Mouse (Mus musculus) brain, embryonic 14.5 days (tissue): ENCODE results near the gene B4galt4.

Experiments used
- CTCF ChIP-seq: fragments of 200-500 bp; IDR thresholded peaks from 2 replicates; pipeline ENCODE4 v1.5.1; 2012; ENCODE audit warnings: inconsistent platforms, mild to moderate bottlenecking, moderate library complexity, borderline replicate concordance; ENCODE audit not compliant: insufficient read depth, insufficient read length; ENCODE audit errors: extremely low read depth
- POLR2A ChIP-seq: fragments of 200-500 bp; IDR thresholded peaks from 2 replicates; pipeline ENCODE4 v1.6.1; 2012; ENCODE audit warnings: mild to moderate bottlenecking, inconsistent platforms, borderline replicate concordance; ENCODE audit not compliant: poor library complexity, insufficient read depth, insufficient read length, severe bottlenecking; ENCODE audit errors: extremely low read depth

DNA sequence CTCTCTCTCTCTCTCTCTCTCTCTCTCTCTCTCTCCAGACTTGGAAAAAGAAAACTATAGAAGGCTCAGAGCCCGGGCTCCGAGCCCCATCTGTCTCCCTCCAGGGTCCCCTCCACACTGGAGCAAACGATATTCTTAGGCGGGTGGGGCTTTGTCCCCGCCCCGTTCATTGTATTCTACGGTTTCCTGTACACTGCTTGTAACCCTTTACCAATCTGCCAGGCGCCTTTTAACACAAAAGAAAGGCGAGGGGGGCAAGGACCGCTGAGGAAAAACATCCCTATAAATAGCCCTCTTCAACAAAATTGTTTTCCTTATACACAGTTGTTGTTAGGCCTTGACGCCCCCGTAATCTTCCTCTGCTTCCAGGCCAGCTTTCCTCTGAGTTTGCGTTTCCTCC lies 17.1 kb upstream of the B4galt4 start:
- TF ChIP-seq CTCF (no peak), POLR2A (no peak)
